Mouse (Mus musculus) retina, postnatal 1 day (tissue): ENCODE data around the gene Celf5.
A peak's percentile ranks its signal among the peaks of the same experiment; 100 is the strongest.

Experiments used
- DNase-seq: peaks from one replicate; pipeline ENCODE4 v3.0.0-alpha.2; 2012

The Celf5 gene

DNA sequence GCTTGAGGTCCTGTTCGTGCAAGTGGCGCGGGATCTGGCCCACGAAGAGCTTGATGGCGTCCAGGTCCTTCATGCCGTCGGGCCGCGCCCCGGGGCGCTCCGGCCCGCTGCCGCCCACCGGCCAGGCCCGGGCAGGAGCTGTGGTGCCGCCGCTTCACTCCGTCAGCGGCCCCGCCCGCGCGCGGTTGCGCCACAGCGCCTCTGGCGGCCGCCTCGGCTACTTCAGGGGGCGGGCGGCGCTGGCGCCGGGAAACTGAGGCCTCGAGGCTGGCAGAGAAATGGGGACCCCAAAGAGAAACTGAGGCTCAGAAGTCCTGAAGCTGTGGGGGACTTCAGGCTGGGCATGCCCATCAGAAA is at the start of gene Celf5:
Celf5 (minus strand) TSS at position 177 of the 357 bp plus-strand sequence.
- peak; percentile 75 for DNase-seq

DNA sequence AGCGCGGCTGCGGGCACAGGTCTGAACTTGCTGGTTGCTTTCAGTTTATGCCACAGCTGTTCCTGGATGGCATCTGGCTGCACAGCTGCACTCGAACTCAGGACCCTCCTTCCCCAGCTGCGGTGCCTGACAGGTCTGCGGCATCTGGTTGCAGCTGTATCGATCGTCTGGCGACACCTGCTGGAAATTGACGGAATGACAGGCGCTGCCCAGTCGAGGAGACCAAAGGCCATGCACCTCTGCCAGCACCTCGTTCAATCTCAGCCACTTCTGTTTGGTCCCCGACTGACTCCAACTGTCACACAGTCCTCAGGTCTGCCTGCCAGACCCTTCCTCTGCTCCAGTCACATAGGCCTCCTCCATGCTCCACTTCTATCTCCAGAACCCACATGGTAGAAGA is 44.3 kb upstream of the Celf5 start:
- peak; percentile 72 for DNase-seq

DNA sequence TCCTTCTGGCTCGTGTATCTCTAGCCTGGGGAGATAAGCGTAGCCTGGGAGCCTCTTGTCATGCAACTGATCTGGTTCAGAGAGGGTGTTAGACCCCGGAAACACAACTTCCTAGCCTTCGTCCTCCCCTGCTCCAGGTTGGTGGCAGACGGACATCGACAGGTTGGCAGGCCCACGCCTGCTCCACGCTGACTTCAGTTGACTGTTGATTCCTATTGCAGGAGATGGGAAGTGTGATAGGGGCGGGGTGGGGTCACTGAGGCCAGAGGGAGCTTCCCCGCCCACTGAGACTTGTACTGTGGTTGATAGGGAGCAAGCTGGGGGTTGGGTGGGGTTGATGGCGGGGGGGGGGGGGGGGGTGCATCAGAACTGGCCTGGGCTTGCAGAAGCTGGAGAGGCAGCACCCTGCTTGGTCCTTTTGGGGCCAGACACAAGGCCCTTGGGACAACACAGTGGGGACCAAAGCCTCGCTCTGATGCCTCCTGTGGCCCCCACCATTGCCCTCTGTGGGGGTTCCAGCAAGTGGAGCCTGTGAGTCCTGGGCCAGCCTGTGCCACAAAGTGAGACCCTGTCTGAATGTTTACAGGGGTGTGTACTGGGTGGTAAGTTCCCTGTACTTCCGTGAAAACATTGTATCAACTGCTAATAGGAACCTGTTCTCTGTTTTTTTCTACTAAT is 42.6 kb upstream of the Celf5 start:
- no peak for DNase-seq

DNA sequence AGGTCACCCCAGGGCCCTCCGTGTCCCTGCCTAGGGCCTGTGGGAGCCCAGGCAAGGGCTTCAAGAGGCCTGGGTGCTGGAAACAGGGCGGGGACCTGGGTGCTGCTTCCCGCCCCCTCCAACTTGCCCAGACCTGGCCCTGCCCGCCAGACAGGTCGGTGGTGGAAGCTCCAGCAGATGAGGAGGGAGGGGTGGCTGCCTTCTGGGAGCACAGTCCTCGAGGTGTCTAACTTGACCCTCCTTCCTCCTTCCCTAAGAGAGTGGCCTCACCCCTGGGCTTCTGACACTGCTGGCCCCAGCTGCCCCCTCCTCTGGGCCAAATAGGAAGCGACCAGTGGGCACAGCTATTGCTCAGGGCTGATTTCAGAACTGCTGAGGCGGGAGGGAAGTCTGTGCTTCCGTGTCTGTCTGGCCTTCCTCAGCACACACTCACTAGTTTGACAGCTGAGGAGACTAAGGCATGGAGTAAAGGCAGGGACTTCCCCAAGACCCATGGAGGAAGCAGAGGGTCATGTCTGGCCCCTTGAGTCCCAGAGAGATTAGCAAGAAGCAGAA is 41.6 kb upstream of the Celf5 start, which contains the start of gene Gna15:
Gna15 (minus strand) TSS at position 175 of the 555 bp plus-strand sequence.
- no peak for DNase-seq

DNA sequence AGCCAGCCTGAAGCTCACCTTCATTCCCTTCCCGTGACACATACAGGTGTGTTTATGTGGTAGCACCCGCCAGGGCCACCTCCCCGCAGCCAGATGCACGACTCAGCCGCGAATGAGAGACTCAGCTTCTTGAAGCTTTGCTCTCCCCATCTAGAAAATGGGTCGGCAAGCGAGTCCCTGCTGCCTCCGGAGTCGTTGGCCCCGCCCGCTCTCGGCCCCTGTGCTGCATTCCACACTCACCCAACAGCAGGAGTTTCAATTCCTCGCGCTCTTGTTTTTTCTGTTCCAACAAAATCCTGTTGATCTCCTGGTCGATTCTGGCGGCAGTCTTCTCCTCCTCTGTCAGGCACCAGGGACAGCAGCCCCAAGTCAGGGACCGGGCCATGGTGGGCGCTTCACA is 41.1 kb upstream of the Celf5 start:
- DNase-seq = no peak

DNA sequence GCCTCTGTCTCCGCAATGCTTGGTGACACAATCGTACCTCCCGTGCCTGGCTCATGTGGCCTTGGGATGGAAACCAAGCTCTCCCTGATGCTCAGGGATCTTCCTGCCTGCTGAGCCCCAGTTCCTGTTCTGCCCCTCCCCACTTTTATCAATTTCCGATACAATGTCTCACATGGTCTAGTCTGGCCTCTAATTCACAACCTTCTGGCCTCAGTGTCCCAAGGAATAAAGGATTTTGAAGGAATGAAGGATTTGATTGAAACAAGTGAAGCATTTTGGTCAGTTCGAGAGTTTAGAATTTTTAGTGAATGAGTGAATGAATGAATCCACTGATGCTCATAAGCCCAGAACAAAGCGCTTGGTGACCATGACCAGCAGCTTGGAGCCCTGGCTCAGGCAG is 40.6 kb upstream of the Celf5 start:
- no peak for DNase-seq

DNA sequence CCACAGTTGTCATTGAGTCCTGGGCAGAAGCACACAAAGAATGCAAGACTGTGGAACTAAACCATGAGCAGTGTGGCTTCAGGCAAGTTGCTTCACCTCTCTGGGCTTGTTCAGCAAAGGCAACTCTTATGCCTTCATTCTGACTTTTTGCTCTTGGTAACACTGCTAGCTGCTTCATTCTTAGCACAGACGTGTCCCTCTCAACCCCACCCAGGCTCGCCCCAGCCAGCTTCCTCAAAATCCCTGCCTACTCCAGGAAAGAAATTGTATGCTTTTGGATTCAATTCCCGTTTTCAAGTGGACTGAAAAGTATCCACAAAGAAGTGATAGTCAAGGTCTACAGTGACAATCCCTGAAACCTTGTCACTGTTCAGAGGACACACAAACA is 37.5 kb upstream of the Celf5 start:
- no peak for DNase-seq

DNA sequence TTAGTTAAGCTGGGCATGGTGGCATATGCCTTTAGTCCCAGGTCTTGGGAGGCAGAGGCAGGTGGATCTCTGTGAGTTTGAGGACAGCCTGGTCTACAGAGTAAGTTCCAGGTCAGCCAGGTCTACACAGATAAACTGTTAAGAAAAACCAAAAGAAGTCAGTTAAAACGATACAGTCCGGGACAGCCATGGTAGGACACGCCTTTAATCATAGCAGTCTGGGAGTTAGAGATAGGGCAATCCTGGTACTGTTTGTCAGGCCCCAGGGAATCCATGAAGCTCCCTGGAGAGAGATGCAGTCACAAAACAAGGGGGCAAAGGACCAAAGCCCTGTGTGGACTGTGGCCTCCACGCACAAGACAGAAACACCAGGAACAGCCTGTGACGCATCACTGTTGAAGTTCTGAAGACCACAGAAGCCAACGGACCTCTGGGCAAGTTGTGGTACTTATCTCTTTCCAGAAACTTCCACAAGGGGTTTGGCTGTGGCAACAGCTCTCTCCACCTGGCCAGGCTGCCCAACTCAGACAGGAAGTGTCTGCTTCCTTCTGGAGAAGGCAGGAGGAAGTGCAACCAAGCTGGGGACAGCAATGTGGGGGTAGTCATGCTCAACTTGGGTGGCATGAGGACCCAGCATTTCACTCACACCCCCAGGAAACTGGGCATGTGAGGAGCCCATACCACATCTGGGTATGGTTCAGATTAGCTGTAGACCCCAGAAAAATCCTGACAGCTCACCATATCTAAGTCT is 36.9 kb upstream of the Celf5 start:
- DNase-seq = no peak

DNA sequence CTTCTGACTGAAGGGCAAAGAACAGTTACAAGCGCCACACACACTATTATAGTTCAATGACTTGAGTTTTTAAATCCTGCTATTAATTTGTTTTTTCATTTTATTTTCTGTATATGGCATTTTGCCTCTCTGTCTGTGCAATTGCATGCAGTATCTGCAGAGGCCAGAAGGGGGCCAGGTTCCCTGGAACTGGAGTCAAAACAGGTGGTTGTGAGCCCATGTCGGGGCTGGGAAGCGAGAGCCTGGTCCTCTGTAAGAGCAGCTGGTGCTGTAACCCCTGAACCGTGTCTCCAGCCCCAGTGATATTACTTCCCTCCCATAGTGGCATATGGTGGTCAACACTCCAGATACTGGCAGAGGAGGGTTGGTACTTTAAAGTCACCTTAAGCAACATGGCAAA is 36.0 kb upstream of the Celf5 start:
- DNase-seq = peak; percentile 76

DNA sequence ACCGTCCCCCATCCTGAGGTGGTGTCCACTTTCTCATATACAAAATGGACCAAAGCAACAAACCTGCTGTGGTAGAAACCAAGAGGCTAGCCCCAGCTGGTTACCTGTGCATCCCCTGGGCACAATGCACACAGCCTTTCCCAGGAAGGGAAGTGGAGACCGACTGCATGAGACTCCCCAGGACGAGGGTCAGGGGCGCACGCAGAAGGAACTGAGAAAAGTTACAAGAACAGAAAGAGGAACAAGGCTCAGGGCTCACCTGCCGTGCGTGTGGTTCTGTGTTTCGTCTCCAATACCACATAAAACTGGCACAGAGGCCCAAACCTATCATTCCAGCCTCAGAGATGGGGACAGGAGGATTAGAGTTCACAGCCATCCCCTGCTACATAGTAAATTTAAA is 34.7 kb upstream of the Celf5 start:
- no peak for DNase-seq

DNA sequence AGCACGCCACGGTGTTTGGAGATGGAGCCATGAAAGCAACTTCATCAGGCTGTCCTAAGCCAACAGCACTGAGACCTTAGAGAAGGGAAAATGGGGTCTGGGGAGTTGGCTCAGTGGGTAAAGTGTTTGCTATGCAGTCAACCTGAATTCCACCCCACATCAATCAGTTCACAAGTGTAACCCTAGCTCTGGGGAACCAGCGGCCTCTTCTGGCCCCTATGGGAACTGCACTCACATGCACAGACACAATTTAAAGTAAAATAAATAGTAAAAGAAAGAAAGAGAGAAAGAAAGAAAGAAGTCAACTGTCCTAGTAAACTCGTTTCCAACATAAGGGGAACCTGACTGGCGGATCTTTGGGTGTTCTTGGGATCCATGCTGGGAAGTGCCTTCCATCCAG is 31.3 kb upstream of the Celf5 start:
- DNase-seq = no peak

DNA sequence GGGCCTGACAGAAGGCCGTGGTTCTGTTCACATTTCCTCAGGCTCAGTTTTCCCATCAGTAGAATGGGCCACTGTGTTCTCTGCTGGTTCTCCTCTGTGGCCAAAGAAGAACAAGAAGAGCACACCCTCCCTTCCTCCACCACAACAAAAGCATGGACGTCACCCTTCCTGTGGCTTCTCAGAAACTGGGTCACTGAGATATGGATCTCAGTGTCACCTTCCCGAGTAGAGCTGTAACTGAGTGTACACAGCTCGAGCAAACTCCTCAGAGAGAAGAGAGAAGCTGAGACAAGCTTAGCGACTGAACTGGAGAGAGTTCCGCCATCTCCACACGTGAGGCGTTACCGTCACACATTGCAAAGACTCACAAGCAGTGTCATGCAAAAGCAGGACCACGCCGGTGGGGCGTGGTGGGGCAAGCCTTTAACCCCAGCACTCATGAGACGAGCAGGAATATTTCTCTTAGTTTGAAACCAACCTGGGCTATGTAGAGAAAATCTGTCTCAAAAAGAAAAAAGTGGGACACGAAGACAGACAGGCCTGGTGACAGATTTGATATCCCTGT is 27.8 kb upstream of the Celf5 start:
- DNase-seq = no peak

DNA sequence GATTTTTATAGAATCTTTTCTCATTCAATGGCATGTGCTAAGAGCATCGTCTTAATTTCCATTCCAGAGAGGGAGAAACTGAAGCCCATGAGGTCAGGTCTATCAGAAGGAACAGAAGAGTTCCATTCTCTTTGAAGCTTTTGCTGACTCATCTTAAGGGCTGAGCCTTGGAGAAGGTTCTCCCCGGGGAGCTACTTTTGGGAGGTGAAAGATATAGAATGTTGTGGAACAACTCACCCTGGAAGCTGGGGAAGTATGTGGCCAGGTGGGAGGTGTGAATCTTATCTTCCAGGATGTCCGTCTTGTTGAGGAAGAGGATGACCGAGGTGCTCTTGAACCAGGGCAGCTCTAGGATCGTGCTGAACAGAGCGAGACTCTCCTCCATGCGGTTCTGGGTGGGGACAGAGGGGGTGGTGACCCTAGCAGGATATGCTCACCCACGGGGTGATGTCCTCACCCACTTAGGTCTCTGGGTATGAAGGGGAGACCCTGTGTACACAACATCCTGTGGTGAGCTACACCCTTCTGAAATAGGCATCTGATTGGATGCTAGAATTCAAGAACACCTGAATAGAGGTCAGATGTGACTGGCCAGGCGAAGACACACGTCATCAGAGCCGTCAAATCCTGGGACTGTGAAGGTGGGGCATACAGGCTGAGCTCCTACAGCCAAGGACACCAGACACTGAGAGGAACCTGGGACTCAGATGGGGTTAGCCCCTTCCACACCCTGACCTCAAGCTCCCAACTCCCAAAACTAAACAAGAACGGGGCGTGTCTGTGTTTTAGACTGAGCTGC is 25.4 kb upstream of the Celf5 start:
- DNase-seq = no peak

DNA sequence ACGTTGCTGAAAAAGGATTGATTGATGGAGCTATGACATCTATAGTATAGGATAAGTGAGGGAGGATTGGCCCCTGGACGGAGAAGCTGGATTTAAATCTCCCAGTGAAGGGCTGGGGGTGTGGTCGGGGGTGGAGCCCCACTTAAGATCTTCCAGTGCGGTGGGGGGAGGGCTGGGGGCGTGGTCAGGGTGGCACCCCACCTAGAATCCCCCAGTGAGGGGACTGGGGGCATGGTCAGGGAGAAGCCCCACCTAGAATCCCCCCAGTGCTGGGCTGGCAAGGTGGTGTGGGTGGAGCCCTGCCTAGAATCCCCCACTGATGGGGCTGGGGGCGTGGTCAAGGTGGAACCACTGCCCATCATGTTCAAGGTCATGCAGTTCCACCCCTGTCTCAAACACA is 24.6 kb upstream of the Celf5 start:
- no peak for DNase-seq

DNA sequence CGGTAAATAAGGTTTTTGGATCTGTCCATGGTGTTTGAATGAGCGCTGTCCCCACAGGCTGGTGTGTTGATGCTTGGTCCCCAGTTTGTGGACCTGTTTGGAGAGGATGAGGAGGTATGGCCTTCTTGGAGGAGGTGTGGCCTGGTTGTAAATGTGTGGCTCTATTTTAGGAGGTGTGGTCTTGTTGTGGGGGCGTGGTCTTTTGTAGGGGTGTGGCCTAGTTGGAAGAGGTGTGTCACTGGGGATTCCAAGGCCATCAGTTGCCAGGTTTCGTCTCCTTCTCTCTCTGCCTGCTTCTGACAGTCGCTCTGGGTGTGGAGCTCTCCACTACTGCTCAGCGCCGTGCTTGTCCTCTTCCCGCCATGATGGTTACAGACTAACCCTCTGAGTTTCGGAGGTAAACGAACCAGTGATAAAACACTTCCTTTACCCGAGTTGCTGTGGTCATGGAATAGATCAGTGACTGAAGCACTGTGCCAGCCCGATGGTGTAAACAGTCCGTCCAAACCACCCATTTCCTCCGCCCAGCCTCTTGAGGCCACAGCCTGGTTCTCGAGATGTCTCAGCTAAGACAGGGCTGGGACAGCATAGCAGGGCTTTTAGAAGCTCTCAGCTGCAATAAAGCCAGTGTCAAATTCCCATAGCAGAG is 22.6 kb upstream of the Celf5 start:
- peak; percentile 15 for DNase-seq

DNA sequence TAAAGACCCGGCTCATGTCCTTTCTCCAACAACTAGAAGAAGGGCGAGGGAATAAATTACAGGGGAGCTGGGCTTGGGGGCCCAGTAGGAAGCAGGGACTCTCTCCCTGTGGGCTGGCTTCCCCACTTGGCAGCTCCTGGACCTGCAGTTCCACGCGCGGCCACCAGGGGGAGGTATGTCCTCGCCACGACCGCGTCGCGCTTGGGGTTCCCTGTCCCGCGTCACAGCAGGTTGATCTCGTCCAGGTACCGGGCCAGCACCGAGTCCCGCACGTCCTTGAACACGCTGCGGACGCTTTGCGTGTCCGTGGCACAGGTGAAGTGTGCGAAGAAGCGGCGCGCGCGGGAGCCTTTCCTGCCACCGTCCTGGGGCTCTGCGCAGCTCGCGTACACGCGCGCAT is 20.1 kb upstream of the Celf5 start:
- peak; percentile 84 for DNase-seq

DNA sequence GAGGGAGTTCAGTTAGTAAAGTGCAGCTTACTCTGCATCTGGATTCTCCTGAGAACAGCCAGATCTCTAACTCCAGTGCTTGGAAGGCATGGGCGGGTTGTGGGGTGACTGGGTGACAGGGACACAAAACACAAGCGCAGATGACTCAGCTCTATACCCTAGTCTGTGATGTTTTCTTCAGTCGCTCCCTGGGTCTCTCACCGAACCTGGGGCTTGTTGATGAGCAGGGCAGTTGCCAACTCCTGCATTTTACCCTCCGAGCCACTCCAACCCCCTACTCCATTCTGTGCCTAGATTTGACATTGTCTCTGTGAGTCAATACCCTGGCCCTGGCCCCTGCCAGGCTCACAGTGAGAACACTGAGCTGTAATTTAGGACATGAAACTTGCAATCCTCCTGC is 19.4 kb upstream of the Celf5 start:
- no peak for DNase-seq

DNA sequence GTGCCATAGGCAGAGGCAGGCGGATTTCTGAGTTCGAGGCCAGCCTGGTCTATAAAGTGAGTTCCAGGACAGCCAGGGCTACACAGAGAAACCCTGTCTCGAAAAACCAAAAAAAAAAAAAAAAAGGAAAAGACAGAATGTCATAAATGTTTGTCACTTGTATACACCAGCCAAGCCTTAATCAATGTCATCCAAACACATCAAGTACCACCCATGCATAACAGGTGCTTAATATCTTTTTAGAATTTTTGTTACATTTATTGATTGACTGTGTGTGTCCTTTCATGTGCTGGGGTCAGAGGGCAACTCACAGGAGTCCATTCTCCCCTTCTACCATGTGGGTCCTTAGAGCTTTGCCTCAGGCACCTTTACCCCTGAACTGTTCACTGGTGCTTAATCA is 17.5 kb upstream of the Celf5 start, which contains the start of gene S1pr4:
S1pr4 (minus strand) TSS at position 101 of the 400 bp plus-strand sequence.
- no peak for DNase-seq

DNA sequence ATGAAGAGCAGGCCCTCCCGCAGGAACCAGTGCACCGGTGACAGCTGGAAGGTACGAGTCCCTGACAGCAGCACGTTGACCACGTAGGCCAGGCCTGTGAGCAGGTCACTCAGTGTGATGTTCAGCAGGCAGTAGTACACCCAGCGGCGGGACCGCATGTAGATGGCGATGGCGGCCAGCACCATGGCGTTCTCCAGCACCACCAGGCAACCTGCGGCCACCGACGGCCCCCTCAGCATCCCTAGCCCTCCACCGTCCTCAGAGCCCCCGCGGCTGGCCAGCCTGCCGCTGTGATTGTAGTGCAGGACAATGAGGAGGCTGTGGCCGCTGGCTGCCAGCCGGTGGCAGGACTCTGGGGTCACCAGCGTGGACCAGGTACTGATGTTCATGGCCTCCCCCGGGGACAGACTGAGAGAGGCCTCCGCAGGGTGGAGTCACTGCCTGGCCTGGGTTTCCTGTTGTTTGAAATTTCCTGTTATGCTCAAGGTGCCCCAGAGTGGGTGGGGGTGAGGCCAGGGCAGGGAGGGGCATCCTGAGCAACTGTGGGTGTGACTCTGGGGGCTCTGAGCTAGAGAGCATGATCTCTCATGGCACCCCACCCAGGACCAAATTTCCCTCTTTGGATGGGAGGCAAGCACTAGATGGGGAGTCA is 16.9 kb upstream of the Celf5 start:
- DNase-seq = no peak

DNA sequence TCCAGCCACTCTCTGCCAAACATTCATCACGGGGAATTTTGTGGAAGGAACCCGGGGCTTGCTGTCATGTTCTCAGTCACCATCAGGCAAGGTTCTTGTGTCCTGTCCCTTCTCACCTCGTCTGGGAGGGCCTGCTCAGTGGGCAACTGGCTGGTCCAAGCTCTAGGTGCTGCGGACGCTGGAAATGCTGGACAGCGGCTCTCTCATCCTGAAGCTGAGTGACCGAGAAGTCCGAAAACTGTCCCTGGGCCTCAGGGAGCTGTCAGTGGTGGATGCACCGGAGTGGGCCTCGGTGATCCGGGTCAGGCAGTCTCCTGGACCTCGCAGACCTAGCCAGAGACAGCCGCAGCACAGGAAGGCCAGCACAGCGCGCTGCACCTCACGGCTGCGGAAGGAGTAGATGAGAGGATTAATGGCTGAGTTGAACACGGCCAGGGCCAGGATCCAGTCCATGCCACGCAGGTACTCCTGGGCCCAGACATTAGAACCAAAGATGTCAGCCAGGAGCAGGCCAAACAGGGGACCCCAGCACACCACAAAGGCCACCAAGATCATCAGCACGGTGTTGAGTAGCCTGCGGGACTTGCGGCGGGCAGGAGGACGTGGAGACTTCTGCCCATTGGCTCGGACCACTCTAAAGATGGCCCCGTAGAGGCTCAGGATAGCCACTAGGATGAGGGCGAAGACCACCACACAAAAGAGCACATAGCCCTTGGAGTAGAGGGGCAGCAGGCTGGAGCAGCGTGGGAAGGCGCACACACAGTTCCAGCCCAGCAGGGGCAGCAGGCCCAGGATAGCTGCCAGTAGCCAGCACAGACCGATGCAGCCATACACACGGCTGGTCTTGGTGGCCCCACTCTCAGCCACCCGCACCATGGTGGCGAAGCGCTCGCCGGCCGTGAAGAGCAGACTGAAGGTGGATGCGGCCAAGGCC is 16.1 kb upstream of the Celf5 start:
- DNase-seq = no peak
